Mouse (Mus musculus): ENCODE data around the gene H2-Q10.
"Not testable (repeated sequence)": the region's sequence is repeated elsewhere in the genome, so short reads cannot be mapped to it uniquely, and the experiment has no call there.

Gene H2-Q10

DNA sequence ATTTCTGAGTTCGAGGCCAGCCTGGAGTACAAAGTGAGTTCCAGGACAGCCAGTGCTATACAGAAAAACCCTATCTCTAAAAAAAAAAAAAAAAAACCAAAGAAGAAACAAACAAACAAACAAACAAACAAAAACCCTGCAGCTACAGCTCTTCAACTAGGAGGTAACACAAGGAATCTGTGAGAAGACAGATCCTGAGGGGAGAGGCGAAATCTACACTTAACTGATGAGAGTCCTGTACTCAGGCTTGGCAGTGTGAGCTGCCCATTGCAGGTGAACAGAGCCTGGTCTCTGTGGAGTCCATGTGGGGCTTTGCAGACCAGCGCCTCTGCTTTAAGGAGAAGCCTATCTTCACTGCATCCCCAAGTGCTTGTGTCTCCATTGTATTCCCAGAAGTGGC, 31.5 kb upstream of the H2-Q10 start:
- peak; percentile 24 for DNase-seq (ENCODE audit: low read depth, low spot score)
- not testable (repeated sequence) for H3K36me3 ChIP-seq (ENCODE audit: control insufficient read depth, insufficient read depth, low read length, poor library complexity, severe bottlenecking); H3K27me3 ChIP-seq (ENCODE audit: control insufficient read depth, insufficient read depth, low read length, poor library complexity, severe bottlenecking)

DNA sequence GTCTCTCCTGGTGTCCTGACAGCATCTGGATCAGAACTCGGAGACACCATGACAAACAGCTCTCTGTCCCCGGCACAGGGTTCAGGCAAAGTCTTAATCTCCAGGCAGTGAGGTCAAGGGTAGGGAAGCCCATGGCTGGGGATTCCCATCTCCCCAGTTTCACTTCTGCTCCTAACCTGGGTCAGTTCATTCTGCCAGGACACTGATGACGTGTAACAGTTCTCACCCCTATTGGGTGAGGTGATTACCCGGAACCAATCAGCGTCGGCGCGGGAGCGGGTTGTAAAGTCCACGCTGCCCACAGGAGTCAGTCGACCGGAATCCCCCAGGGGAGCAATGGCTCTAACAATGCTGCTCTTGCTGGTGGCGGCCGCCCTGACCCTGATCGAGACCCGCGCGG, 31.0 kb upstream of the H2-Q10 start, which contains the start of gene H2-Q7:
TSS of gene H2-Q7 (plus strand) at position 271 of the 400 bp plus-strand sequence.
- not testable (repeated sequence) for H3K36me3 ChIP-seq (ENCODE audit: control insufficient read depth, insufficient read depth, low read length, poor library complexity, severe bottlenecking); H3K27me3 ChIP-seq (ENCODE audit: control insufficient read depth, insufficient read depth, low read length, poor library complexity, severe bottlenecking)
- DNase-seq (ENCODE audit: low read depth, low spot score) = peak; percentile 98

DNA sequence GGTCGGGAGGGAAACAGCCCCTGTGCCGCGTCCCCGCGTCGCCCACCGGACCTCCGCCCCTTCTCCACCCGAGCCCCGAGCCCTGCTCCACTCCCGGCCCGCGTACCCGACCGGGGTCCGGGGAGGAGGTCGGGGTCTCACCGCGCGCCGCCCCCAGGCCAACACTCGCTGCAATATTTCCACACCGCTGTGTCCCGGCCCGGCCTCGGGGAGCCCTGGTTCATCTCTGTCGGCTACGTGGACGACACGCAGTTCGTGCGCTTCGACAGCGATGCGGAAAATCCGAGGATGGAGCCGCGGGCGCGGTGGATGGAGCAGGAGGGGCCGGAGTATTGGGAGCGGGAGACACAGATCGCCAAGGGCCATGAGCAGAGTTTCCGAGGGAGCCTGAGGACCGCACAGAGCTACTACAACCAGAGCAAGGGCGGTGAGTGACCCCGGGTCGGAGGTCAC, 30.6 kb upstream of the H2-Q10 start:
- H3K27me3 ChIP-seq (ENCODE audit: control insufficient read depth, insufficient read depth, low read length, poor library complexity, severe bottlenecking); H3K36me3 ChIP-seq (ENCODE audit: control insufficient read depth, insufficient read depth, low read length, poor library complexity, severe bottlenecking): not testable (repeated sequence)
- peak; percentile 48 for DNase-seq (ENCODE audit: low read depth, low spot score)

DNA sequence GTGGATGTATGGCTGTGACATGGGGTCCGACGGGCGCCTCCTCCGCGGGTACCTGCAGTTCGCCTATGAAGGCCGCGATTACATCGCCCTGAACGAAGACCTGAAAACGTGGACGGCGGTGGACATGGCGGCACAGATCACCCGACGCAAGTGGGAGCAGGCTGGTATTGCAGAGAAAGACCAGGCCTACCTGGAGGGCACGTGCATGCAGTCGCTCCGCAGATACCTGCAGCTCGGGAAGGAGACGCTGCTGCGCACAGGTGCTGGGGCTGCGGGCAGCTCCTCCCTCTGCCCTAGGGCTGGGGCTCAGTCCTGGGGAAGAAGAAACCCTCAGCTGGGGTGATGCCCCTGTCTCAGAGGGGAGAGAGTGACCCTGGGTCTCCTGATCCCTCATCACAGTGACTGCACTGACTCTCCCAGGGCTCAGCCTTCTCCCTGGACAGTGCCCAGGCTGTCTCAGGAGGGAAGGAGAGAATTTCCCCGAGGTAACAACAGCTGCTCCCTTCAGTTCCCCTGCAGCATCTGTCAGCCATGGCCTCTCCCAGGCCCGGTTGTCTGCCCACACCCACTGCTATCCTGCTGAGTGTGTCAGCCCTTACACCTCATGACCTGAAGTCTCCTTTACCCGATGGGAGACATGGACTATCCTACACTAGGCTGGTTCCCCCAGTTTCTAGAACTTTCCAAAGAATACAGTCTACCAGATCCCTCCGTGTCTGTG, 29.8 kb upstream of the H2-Q10 start:
- H3K27me3 ChIP-seq (ENCODE audit: control insufficient read depth, insufficient read depth, low read length, poor library complexity, severe bottlenecking); H3K36me3 ChIP-seq (ENCODE audit: control insufficient read depth, insufficient read depth, low read length, poor library complexity, severe bottlenecking): not testable (repeated sequence)
- DNase-seq (ENCODE audit: low read depth, low spot score) = peak; percentile 23

DNA sequence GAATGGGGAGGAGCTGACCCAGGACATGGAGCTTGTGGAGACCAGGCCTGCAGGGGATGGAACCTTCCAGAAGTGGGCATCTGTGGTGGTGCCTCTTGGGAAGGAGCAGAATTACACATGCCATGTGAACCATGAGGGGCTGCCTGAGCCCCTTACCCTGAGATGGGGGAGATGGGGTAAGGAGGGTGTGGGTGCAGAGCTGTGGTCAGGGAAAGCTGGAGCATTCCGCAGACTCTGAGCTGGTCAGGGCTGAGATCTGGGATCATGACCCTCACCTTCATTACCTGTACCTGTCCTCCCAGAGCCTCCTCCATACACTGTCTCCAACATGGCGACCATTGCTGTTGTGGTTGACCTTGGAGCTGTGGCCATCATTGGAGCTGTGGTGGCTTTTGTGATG, 27.5 kb upstream of the H2-Q10 start:
- not testable (repeated sequence) for H3K27me3 ChIP-seq (ENCODE audit: control insufficient read depth, insufficient read depth, low read length, poor library complexity, severe bottlenecking); DNase-seq (ENCODE audit: low read depth, low spot score); H3K36me3 ChIP-seq (ENCODE audit: control insufficient read depth, insufficient read depth, low read length, poor library complexity, severe bottlenecking)

DNA sequence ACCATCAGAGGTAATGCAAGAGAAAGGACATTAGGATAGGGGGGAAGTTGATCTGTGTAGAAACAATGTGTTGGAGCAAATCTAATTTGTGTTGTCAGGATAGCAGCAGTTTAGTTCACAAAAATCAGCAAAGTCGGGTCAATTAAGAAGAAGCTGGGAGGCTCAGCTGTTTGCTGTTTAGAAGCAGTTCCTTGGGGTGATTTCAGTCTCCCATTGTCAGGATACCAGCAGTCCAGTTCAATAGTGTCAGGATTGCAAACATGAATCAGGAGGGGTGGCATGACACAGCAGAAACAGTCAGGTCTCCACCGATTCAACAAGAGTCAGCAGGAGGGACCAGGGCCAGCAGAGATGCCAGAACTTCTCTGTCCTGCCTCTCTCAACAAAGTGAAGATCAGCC, 25.4 kb upstream of the H2-Q10 start:
- H3K36me3 ChIP-seq (ENCODE audit: control insufficient read depth, insufficient read depth, low read length, poor library complexity, severe bottlenecking); H3K27me3 ChIP-seq (ENCODE audit: control insufficient read depth, insufficient read depth, low read length, poor library complexity, severe bottlenecking); DNase-seq (ENCODE audit: low read depth, low spot score): not testable (repeated sequence)

DNA sequence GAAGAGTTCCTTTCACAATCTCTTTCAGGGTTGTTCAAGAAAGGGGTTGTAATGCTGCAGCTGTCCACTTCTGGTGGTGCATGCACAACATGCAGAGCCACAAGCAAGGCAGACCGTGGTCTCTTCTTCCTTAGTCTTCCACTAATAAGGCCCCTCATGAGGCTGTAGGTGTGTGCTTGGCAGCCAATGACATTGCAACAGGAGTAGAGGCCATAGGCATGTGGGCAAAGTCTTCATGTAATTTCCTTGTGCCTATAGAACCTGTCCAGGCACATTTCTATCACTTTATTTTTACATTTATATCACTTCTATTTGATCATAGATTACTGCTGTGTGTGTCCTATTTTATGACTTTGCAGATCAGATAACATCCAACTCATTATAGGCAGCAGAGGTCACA, 11.6 kb upstream of the H2-Q10 start:
- not testable (repeated sequence) for DNase-seq (ENCODE audit: low read depth, low spot score); H3K27me3 ChIP-seq (ENCODE audit: control insufficient read depth, insufficient read depth, low read length, poor library complexity, severe bottlenecking); H3K36me3 ChIP-seq (ENCODE audit: control insufficient read depth, insufficient read depth, low read length, poor library complexity, severe bottlenecking)

DNA sequence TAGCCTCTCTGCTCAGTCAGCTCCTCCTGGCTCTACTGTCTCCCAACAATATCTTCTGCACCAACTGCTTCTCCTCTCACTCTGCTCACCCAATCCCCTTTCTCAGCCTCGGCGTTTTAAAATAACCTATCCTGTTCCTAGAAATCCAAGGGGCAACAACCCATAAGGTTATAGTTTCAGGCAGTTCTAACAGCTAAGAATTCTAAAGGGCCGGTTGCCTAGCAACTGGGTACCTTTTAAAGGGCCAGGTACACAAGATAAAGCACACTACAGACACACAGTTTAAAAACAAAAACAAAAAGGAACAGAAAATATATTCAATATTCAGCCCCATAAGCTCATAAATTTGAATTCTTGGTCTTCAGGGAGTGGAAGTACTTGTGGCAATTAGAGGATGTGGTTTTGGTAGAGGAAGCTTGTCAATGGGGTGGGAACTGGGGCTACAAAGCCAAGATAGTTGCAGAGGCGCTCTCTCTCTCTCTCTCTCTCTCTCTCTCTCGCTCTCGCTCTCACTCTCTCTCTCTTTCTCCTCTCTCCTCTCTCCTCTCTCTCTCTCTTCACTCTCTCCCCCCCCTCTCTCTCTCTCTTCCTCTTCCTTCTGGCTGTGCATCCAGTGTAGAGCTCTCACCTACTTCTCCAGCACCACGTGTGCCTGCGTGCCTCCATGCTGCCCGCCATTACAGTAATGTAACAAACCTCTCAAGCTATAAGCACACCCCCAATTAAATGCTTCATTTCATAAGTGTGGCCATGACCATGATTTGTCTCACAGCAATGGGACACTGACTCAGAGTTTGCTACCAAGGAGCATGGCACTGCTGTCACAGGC, 9.2 kb upstream of the H2-Q10 start:
- H3K27me3 ChIP-seq (ENCODE audit: control insufficient read depth, insufficient read depth, low read length, poor library complexity, severe bottlenecking); DNase-seq (ENCODE audit: low read depth, low spot score); H3K36me3 ChIP-seq (ENCODE audit: control insufficient read depth, insufficient read depth, low read length, poor library complexity, severe bottlenecking): not testable (repeated sequence)

DNA sequence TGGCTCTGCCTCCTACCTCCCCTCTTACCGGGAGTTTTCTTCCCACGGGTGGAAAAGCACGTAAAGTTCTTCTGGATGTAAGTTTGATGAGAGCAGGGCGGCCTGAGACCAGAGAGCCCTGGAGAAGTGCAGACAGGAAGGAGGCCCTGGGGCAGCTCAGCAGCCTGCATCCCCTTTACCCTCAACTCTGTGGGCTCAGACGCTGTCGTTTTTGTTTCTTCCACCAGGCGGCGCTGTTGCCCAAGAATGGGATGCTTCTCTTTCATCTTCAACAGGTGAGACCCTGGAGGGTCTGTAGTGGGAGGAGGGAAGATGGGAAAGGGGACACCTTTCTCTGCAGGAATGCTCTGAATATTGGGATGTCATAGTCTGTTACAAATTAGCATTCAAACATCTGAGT, 4.2 kb upstream of the H2-Q10 start:
- not testable (repeated sequence) for H3K27me3 ChIP-seq (ENCODE audit: control insufficient read depth, insufficient read depth, low read length, poor library complexity, severe bottlenecking); H3K36me3 ChIP-seq (ENCODE audit: control insufficient read depth, insufficient read depth, low read length, poor library complexity, severe bottlenecking)
- DNase-seq (ENCODE audit: low read depth, low spot score) = peak; percentile 73

DNA sequence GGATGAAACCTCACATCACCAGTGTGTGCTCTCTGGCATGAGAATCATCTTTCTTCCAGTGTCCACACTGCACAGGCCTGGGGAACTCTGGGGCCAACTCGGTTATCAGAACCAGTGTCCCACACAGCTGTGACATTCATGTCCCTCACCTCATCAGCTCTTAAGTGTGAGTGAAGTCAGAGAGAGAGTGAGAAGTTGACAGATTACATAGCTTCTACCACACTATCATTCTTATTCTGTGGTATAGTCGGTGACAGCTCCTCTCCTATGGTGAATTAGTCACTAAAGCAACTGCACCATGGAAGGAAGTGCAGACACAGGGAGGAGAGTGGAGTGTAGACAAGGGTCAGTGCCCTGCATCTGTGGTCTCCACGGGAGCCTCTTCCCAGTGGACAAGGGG, 953 bp upstream of the H2-Q10 start:
- not testable (repeated sequence) for H3K27me3 ChIP-seq (ENCODE audit: control insufficient read depth, insufficient read depth, low read length, poor library complexity, severe bottlenecking); DNase-seq (ENCODE audit: low read depth, low spot score); H3K36me3 ChIP-seq (ENCODE audit: control insufficient read depth, insufficient read depth, low read length, poor library complexity, severe bottlenecking)

DNA sequence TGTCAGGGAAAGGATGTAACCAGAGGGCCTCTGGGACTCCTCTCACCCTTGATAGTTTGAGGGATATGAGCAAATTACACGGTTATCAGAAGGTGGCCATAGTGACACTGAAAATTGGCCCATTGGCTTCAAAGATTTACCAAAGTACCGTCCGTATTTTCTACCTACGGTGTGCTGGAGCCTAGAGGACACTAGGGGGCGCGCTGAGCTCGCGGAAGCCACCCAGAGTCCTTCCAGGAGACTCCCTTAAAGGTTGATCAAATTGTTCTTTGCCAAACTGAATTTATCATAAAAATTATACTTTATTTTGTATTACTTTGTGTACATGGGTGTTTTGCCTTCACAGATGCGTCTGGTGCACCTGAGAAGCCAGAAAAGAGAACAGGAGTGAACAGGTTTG, 14.2 kb downstream of the H2-Q10 start:
- peak; percentile 76 for DNase-seq (ENCODE audit: low read depth, low spot score)
- Histone ChIP-seq H3K27me3 (ENCODE audit: control insufficient read depth, insufficient read depth, low read length, poor library complexity, severe bottlenecking) (no peaks in the 10 kb centered on the region; the same call in 1 of the 2 replicates), H3K36me3 (ENCODE audit: control insufficient read depth, insufficient read depth, low read length, poor library complexity, severe bottlenecking) (no peaks in the 10 kb centered on the region)

DNA sequence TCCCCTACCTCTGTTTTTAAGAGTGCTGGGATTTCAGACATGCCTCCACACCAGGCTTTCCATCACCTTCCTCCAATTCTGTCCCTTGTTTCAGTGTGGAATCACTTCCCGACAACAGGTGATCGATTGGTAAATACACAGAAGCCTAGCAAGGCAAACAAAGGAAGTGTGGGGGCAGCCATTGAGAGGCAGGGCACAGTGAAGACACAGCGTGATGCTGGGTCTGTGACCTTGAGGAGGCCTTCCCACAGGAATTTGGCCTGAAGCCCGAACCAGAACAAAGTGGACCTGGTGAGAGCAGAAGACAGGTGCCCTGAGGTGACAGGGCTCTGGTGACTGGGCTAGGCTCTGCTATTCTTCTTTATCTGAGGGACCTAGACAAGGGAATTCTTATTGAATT, 15.8 kb downstream of the H2-Q10 start:
- Histone ChIP-seq H3K36me3 (ENCODE audit: control insufficient read depth, insufficient read depth, low read length, poor library complexity, severe bottlenecking) (no peaks in the 10 kb centered on the region), H3K27me3 (ENCODE audit: control insufficient read depth, insufficient read depth, low read length, poor library complexity, severe bottlenecking) (no peaks in the 10 kb centered on the region; the same call in 1 of the 2 replicates)
- no peak for DNase-seq (ENCODE audit: low read depth, low spot score)

DNA sequence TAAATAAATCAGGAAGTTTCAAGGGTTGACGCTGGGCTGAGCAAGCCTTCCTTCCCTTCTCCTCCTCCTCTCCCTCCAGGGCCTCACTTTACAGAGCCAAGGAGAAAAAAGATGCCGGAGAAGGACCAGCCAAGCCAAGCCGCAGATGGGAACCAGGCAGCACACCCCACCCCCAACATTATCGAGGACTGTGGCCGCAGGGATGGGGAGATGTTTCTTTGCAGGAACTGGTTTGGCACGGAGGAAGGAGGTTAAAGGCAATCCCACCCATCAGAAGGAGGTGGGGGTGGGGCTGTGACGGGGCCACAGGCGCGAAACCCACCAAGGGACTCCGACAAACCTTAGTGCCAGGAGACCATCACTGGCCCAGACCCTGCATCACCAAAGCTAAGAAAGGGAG, 16.8 kb downstream of the H2-Q10 start:
- Histone ChIP-seq H3K27me3 (ENCODE audit: control insufficient read depth, insufficient read depth, low read length, poor library complexity, severe bottlenecking) (no peaks in the 10 kb centered on the region; the same call in 1 of the 2 replicates), H3K36me3 (ENCODE audit: control insufficient read depth, insufficient read depth, low read length, poor library complexity, severe bottlenecking) (no peaks in the 10 kb centered on the region)
- DNase-seq (ENCODE audit: low read depth, low spot score) = no peak

DNA sequence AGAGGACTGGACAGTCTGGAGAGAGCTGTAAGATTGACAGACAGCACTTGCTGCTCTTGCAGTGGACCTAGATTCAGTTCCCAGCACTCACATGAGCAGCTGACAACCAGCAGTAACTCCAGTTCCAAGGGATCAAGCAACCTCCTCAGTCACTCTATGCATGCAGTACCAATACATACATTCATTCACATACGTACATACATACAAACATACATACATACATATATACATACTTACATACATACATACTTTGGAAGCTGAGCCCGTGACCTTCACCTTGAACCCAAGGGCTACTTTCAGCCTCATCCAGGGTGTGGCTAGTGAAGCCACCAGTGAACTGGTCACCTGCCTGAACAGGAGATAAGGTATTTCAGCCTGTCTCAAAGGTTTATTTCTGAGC, 18.2 kb downstream of the H2-Q10 start:
- Histone ChIP-seq H3K27me3 (ENCODE audit: control insufficient read depth, insufficient read depth, low read length, poor library complexity, severe bottlenecking) (no peaks in the 10 kb centered on the region; the same call in 1 of the 2 replicates), H3K36me3 (ENCODE audit: control insufficient read depth, insufficient read depth, low read length, poor library complexity, severe bottlenecking) (no peaks in the 10 kb centered on the region)
- no peak for DNase-seq (ENCODE audit: low read depth, low spot score)

DNA sequence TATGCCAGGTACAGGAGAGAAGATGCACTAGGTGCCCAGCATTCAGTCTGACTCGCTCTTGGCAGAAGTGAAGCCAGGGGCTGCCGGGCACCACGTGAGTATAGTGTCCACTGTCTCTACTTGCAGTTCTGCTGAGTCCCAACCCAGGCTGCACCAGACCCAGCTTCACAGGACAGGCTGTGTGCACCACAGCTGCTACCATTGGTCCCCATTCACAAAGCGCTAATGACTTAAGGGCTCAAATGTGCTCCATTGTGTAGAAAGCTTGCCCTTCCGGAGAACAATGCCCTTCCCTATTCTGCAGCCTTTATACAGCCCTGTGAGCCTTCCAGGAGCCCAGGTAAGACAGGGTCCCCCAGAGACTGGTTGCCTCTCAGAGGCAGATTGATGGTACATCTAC, 20.4 kb downstream of the H2-Q10 start:
- DNase-seq (ENCODE audit: low read depth, low spot score) = no peak

More for the DNA sequence above, 20.4 kb downstream of the H2-Q10 start:
- Histone ChIP-seq H3K36me3 (ENCODE audit: control insufficient read depth, insufficient read depth, low read length, poor library complexity, severe bottlenecking) (no peaks in the 10 kb centered on the region), H3K27me3 (ENCODE audit: control insufficient read depth, insufficient read depth, low read length, poor library complexity, severe bottlenecking) (no peaks in the 10 kb centered on the region)
